Mouse (Mus musculus) liver, adult (tissue): ENCODE measurements at regions not wholly inside any gene's neighbourhood (a gene's known extent, or its start where the extent isn't known, plus 50 kb on each side); places are given as distances from the start of the nearest gene placed in this dataset.
A peak's percentile ranks its signal among the peaks of the same experiment; 100 is the strongest.

ENCODE experiments used
- GATA4 ChIP-seq: IDR thresholded peaks from 2 replicates; pipeline ENCODE4 v1.6.1; 2014; ENCODE audit warnings: mild to moderate bottlenecking, low read length; ENCODE audit not compliant: insufficient replicate concordance

DNA sequence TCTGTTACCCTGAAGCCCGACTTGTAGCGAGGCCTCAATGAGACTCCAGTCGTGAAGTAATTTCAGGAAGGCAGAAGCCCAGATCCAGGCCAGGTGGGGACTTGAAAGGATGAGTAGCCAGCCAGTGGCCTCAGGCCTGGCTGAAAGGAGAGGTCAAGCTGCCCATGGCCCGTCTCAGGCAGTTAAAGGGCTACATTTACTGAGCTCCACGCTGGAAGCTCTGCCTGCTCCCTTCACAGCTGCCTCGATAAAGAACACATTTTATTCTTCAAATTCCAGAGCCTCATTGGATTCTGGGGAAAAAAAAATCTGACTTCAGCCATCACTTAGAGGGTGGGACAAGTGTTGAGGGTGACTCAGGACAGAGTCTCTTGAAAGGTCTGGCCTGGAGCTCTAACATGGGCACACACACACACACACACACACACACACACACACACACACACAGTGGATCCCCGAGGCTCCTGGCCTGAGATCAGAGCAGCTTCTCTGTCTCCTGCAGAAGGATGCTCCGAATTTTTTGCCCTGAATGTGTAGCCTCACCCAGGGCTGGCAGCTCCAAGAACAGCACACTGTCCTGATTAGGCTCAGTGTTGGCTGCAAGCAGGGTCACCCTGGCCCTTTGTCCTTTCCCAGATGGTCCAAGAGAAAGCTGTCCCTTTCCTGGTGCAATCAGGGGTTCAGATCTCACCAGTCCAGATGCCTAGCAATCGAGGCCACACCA is 53.0 kb downstream of the Gadd45g start:
- no peak for TF ChIP-seq GATA4

DNA sequence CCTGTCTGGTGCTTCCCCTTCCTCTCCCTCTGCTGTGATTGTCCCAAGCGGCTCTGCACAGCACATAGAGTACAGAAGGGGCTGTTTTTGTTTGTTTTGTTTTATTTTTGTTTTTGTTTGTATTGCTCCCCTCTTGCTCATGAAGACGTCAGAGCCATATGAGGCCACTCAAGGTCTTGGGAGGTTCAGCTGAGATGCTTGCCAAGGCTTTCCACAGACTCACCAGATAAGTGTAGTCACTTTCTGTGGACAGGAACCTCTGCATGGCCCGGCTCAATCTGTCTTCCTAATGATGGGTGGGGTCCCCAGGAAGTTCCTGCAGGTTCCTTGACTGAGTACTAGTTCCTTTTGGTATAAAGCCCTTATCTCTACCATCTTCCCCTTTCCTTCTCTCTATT is 53.6 kb downstream of the Gadd45g start:
- TF ChIP-seq GATA4, result no peak

DNA sequence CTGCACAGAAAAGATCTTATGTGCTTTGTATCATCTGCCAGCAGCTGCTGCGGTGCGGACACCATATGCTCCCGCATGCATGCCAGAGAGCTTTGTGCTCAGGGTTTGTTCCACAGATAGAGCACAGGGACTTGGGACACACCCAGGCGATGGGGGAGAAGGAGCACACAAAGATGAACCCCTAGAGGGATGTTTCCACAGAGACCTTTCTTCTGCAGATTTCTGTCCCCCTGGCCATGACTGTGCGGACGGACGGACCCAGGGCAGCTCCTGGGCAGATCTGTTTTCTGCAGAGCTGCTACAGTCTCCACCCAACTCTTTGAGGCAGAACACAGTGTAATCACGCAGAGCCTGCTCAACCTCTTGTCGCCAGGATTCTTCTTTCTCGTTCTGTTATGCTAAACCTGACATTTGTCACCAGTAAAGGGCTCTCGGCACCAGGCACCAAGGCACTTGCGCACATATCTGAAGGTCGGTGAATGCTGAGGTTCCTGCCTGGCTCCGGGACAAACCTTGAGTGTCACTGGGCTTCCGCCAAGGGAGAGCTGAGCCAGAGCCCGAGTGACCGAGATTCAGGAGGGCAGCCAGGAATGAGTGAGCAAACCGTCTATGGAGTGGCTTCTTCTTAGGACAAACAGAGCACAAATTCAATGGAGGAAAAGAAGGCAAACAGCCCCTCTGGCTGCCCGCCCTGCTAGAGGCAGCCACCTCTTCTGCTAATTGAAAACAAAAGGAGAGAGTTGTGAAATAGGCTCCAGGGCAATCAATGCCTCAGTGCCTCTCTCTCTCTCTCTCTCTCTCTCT is 56.2 kb downstream of the Gadd45g start:
- no peak for TF ChIP-seq GATA4

DNA sequence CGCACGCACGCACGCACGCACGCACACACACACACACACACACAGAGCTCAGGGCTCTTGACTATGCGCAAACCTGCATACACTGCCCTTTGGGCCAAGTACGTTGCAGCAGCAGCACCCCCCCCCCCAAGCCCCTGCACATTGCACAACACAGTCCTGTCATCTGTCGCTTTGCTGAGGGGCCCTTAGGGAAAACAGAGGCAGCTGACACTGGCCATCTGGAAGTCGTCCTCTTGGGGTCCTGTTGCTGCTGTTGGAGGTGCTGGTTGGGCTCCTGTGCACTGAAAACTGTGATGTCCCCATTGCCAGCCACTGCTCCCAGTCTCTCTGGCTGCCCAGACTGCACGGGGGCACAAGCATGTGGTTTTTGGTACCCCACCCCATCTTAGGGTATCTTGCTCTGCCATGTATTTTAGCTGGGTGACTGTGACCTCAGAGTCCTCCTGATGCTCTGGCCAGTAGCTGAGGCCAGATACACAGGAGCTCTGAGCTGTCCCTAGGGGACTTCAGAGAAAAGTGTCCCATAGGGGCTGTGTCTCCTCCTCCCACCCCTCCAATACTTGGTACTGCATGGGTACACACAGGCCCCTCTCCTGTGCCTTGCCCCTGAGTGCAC is 57.0 kb downstream of the Gadd45g start:
- TF ChIP-seq GATA4, result no peak

DNA sequence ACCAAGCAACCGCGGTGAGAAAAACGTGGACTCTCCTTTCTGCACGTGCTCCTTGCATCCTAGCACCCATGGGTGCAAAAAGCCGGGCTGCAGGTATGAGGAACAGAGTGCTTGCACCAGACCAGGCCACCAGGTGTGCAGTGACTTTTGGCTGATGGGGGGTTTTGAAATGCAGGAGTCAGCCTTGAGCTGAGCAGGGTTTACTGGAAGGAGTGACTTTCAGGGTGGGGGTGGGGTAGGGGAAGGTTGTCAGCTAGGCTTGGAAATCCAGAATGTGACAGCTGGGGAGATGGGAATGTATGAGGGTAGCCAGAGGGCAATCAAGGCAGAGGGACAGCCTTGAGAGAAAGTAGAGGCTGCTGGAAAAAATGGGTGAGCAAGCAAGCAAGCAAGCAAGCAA is 58.8 kb downstream of the Gadd45g start:
- TF ChIP-seq GATA4, result no peak

DNA sequence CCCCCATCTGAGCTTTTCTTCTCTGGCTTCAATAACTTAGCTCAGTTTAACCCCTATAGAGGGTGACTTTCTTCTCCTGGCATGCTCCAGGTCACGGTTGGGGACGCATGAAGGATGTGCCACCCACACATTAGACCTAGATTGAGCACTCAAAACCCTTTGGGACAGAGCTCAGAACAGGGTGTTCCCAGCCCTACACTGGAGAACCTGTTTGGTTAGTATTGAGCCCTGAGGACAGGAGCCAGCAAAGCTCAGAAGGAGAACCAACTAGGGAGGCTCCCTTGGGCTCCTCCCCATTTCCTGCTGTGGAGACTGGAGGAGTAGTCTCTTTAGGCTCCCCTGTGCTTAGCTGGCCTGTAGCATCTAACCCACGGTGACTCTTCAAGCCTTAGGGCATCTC is 59.6 kb downstream of the Gadd45g start:
- TF ChIP-seq GATA4, result no peak

DNA sequence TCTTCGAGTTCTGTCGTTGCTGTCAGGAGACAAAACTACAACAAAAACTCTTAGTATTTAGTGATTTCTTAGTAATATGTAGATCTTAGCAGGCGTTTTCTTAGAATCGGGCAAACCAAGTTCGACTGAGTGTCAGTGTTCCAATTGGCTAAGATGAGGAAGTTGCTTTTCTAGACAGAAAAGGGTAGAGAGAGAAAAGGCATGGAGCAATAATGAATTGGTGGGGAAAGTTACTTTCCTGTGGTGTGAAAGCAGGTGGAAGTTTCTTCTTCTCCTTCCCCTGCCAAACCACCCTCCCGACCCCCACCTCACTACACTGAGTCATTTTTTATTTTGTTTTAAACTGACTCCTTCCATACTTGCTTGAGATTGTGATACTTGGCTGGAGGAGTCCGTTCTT is 62.0 kb downstream of the Gadd45g start:
- TF ChIP-seq GATA4, result no peak

DNA sequence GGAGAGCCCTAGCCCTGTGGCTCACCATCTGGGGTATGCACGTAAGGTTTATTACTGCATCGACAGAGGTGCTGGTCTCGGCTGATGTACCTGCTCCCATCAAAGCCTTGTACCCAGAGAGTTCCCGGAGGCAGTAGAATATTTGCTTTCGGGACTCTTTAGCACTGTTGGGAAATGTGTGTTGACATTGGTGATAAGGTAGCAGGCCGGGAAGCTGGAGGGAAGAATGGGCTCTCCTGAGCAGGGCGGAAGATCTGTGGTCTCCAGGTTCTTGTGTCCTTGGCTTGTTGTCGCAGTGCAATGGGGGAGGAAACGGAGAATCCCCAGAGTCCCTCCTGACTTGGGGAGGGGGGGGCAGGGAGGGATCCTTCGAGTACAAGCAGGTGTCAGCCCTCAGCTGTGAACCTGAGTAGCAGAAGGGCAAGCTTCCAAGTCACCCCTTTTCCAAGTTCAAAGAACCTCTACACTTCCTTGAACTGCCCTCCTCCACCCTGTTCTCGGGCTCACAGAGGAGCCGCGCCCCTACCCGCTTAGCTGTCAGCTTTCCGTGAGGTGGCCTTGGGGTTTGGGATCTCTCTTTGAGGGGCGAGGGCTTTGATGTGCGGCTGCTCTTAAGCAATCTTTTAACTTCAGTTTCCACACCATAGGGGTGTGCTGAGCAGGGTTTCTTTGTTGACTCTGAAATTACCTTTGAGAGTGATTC is 65.0 kb downstream of the Gadd45g start:
- peak; percentile 93; the same call in 1 of the 2 replicates for TF ChIP-seq GATA4

DNA sequence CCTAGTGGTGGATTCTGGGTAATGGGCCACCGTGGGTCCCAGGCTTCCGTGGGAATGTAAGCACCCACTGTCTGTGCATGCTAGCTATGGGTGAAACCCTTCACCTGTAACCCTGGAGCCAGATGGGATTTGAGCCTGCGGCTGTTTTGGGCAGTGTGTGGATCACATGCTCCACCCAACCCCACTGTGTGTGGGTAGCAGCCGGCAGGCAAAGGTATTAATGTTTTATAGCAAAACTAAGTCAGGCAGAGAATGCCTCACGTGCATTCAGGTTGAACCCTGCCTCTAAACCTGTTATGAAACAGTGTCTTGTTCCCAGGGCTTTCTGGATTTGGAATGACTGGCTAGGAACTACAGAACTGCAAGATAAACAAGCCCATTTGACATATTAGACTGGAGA is 66.0 kb downstream of the Gadd45g start:
- TF ChIP-seq GATA4, result no peak

DNA sequence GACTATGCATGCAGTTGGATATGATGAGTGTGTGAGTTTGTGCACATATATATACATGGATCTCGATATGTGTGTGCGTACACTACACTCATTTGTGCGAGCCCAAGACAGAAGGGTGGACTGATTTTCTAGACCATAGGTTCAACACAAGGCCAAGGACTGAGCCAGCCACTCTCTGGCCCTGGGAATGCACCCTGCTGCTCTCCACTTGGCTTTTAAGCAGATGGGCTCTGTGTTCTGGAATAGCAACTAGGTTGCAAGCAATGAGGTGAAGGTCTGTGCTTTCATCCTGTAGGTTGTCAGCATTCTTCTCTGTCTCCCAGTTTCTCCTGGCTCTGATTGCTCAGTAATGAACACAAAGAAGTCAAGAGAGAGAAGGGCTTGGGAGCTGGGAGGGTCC is 66.5 kb downstream of the Gadd45g start:
- no peak for TF ChIP-seq GATA4

DNA sequence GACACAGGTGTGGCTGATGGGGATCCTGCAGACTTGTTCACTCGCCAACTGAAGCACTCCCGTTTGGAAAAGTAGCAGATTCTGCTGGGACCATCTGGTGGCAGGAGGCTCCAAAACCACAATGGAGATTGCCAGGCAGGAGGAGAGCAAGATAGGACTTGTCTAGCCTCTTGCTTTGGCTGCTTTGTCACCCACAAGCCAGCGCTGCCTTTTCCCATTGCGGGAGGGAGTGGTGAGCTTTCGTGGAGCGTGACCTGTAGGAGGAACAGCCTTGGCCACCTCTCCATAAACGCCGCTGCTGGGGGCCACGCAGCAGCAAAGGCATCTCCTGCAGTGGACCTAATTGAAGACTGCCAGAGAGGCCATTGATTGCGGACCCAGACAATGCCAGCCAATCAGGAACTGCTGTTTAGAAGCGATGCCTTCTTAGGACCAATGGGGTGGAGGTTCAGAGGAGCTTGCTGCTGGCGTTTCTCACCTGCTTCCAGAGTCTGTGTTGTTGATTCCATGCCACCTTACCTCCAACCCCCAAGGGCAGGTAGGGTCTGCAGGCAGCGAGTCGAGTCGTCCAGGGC is 70.3 kb downstream of the Gadd45g start:
- no peak for TF ChIP-seq GATA4

DNA sequence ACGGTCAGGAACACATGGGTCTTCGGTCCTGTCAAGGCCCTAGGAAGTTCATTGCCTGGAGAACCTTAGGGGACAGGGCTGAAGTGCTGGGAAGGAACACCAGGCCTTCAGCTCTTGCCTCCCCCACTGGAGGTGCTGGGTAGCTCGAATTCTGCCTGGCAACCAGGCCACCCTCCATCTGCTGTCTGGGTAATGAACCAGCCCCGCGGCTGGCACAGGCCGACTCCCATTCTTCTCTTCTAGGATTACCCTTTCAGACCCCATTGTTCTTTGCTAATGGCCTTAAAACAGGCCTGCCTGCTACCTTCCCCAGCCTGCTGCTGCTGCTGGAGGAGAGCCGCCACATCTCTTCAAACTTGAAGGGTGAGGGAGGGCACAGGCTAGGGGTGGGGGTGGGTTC is 71.2 kb downstream of the Gadd45g start:
- no peak for TF ChIP-seq GATA4

DNA sequence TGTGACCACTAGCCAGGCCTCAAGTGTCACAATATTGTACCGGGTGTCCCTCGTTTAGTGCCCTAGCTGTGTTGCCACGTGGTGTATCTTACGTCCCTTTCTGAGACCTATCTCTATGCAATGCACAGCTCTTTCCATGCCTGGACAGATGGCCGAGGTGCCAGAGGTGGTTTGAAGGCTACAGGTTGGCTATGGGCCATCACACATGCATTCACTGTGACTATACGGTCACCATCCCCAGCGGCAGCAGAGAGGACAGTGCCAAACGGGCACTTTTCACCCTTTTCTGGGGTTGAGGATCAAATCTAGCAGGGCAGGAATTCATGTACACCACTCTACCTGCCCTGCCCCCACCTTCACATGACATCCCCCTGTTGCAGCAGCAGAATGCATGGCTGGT is 71.6 kb downstream of the Gadd45g start:
- TF ChIP-seq GATA4, result no peak

DNA sequence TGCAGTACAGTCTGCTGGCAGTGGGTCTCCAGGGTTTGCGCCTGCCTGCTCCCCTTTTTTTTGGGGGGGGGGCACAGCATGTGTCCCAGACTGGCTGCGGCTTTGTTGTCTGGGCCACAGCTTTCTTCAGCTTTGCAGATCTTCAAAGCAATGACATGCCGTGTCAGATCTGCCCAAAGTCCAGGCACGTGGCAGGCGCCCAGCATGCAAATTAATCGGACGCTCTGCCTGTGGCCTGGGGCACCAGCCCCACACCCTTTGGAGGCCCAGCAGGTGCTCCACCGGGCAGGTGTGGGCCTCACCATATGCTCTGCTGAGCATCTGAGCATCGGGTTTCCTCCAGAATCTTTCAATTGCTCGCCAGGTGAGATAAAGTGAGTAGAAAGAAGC is 72.3 kb downstream of the Gadd45g start:
- TF ChIP-seq GATA4, result no peak

DNA sequence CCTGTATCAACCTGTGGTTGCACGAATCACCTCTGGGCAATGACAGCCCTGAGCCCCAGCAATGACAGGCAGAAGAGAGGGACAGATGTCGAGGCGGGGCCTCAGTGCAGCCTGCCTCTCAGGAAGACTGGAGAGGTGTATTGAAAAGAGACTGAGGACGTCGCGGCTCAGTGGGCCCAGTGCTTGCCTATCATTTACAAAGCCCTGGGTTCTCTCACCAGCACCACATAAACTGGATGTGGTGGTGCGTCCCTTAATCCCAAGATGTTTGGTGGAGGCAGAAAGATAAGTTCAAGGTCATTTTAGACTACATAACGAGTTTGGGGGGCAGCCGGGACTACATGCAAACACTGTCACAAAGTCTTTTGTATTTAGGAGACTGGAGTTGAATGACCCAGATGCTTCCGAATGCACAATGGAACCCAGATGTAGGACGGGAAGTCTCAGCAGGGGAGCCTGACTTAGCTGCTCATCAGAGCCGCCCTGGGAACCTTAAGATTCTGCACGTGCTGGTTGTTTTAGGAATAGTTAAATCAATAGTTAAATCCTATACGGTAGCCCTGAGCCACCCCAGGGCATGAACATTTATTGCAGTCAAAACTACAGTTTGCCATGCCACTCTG is 72.8 kb downstream of the Gadd45g start:
- no peak for TF ChIP-seq GATA4
